Mouse (Mus musculus) T-helper 2 cell (primary cell): Measurements from ENCODE around the gene Olfr920.

ENCODE experiments used
- in situ Hi-C: fragments of 300-600 bp; cut with MboI, MseI; formaldehyde crosslinking; loops from one replicate; pipeline ENCODE4 v1.15.1; 2025; ENCODE audit warnings: high pct_unique_total_duplicates

The Olfr920 gene

DNA sequence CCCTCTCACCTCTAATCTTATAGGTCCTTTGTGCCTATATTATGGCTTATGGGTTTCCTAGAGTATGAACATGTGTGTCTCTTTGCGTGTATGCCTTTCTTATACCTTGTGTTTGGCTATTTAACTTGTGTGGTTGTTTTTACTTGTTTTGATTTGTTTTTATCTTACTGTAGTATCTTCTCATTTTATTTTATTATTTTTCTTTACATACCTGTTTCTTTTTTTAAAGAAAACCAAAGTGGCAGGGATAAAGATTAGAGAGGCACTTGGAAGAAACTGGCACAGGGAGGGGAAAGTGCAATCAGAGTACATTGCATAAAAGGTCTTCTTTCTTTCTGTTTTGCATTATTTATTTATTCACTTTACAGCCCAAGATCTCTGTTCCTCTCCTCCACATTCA lies at the start of gene Olfr920:
Gene Olfr920, plus strand, starts transcription at position 301 of the 400 bp plus-strand sequence.
- in situ Hi-C loops: no loop called here

DNA sequence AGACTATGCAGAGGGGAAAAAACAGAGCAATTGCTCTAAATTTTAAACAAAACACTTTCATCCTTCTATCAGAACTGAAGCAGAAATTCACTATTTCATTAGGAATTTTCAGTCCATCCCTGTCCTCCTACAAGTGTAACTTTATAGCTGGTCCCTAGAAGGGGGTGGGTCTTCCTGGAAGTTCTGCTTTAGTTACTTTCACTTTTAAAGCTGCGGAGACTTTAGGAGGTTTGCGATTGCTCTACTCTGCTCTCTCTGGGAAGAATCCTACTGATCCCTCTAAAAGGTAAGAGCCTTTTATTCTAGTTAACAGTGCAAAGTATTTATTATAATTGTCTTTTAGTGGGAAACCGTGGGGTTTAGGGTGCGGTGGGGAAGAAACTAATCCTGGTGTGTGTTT lies 34.0 kb upstream of the Olfr920 start, which contains the start of gene Vwa5a:
Gene Vwa5a, plus strand, starts transcription at position 167 of the 400 bp plus-strand sequence.
- in situ Hi-C loops: no loop called here

DNA sequence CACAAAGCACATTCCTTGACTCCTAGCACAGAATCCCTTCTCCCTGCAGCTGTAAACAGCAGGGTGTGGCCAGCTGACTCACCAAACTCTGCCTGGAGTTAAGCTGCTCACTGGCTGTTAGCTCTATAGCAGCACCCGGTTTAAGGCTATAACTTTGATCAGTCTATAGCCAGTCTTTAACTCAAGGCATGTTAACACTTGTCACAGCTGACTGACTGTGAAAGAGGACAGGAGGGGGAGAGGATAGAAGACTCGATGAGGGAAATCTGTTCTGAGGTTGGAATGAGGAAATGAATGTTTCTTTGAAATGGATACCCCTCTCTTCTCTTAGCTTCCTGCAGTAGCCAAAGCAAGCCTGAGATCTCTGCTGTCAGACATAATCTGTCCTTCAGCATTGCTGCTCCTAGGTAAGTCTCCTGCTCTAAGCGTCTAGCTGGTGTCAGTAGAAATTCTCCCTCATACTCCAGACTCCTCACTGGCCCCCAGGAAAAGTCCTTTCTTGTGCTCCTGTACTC lies 33.1 kb upstream of the Olfr920 start:
- in situ Hi-C loops: no loop called here

DNA sequence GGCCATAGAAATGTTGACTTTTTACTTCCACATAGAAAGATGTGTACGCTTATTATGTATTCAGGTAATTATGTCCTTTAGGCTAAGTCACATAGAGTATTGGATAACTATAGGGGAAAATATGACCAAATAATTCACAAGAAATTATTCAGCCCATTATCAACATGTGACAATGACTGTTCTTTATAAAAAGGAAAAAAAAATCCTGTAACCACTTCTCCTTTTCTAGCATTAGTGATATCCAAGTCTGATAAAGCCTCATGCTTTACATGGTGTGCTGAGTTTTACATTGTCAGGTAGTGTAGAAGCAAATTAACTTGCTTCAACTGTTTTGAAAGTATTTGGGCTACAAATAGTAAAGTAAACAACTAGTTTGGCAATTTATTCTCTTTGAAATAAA lies 28.1 kb upstream of the Olfr920 start:
- in situ Hi-C loops: loop anchor here (10.0 kb wide), 1 partner anchor 1519 kb away; the partner anchor contains the start of gene Tmem218

DNA sequence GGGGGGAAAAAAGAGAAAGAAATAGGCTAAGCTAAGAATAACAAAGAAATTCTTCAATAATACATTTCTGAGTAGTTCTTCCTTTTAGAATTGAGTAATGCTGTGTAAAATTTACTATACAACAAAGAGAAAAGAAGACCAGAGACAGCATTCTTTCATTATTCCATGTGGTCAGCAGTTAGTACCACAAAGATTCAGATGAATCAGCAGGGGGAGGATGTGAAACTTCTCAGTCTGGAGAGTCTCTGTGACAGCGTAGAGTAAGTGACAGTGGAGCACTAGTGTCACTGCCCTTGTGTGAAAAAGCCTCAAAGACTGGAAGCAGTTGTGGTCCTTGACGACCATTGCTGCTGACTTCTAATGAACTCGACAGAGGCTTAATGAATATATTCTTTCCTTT lies 23.9 kb upstream of the Olfr920 start:
- in situ Hi-C loops: loop anchor here (10.0 kb wide), 1 partner anchor 1523 kb away; the partner anchor contains the start of gene Tmem218

DNA sequence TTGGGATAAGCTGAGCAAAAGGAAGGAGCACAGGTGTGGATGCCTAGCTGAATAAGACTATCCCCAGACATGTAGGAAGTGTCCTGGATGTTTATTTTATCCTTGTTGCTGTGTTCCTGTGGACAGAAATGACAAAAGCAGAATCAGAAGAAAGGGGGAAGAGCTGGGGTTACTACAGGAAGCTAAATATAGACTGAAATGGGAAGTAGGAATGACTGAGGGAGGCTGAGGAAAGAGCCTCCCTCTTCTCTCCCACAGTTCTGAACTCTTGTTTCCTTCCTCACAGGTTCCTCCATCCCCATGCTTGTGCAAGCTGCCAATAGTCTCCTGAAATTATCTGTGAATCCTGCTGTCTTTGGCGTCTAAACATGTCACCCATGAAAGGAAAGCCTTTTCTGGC lies 10.7 kb upstream of the Olfr920 start:
- in situ Hi-C loops: loop anchor here (10.0 kb wide), 1 partner anchor 1737 kb away; no protein-coding TSS in a partner anchor

DNA sequence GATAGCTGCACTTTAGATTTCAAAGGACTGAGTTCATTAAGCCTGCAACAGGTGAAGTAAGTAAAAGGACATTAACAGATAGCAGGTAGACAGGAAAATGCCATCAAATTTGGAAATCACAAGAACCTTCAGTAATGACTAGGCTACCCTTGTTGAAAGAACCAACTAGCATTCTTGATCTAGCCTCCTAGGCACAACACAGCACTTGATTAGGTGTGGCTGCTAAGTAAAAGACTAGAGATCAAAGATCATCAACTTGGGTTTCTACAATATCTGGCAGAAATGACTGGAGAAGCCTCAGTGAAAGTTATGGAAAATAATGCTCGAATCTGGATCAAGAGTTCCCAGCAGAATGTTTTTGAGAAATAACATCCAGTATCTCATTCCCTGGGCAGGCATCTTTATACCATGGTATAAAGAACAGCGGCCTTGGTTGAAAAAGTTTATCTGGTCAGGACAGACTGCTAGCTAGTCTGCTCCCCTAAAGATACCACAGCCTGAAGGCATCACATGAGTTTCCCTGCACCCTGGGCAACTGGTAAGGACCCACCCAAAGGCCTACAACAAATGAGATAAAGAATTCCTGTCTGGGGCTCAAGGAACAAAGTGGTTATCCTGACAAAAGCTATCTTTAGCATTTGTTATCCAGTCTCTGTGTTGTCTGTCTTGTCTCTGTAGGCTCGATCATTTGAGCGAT lies 7.3 kb upstream of the Olfr920 start:
- in situ Hi-C loops: loop anchor here (10.0 kb wide), 1 partner anchor 1740 kb away; no protein-coding TSS in a partner anchor

DNA sequence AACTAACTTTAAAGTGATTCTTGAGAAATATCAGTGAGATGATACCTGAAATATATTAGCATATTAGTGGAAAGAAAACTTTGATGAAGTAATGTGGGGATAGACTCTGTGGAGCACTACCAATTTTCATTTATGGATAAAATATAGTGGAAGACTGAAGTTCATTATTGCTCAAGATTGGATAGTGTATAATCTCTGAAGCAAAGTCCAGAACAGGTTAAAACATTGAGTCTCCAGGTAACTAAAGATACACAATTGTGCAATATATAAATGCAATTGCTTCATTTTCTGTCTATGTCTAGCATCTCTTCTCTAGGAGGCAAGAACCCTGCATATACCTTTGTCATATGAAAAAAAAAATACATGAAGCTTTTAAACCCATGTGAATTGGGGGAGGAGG lies 20.7 kb downstream of the Olfr920 start, which contains the start of gene Olfr921:
Gene Olfr921, plus strand, starts transcription at position 301 of the 400 bp plus-strand sequence.
- in situ Hi-C loops: no loop called here

DNA sequence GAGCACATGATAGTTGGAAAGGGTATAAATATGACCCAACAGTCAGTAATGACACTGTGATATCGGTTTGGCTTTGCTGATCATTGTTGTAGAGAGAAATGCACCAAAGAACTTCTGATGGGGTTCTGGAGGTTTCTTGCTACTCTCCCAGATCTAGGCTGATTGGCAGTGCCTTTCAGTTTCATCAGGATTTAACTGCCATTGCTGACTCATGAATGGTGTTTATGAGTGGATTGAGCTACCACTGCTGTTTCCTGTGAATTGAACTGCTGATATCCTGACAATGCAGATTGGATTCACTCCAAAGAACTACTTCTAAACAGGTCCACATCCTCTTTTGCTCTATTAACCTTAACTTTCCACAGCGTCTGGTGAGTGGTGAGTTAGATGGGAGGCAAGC lies 40.6 kb downstream of the Olfr920 start:
- in situ Hi-C loops: no loop called here

DNA sequence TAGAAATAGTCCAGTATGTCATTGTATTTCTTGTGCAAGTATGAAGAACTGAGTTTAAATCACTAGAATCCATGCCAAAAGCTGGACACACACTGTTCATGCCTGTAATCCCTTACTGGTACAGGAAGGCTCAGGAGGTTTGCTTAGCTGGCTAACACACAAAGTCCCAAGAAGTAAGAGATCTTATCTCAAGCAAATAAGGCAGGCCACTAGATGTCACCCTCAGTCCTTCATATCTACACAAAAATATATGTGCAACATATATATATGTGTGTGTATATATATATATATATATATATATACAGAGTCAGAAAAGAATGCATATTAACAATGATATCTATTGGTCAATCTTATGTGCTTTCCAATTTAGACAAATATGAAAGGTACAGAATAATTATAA lies 53.6 kb downstream of the Olfr920 start:
- in situ Hi-C loops: no loop called here
